Mouse (Mus musculus): ENCODE results near the gene Iqgap3. TPM values are rescaled to one million over a fixed set of nuclear protein-coding genes. Genes with fewer than 3 reads are reported as not detected.

The Iqgap3 gene
- polyA plus RNA-seq, 1 experiment = 3.3 TPM

GRCm38 (mm10) chr3:88141439-88141786, 59.6 kb downstream of the Iqgap3 start:
- Histone ChIP-seq H3K4me1 (peaks cover 74% of the 10 kb centered on the region), H3K9me3 (no peaks in the 10 kb centered on the region), H3K4me3 (replicated peaks) (peak overlapping the region; percentile 96), H3K36me3 (replicated peaks; ENCODE audit: low read length) (peaks cover 20% of the 10 kb centered on the region), H3K27me3 (replicated peaks) (no peaks in the 10 kb centered on the region)
- TF ChIP-seq GATA1 (IDR thresholded peaks at IDR 0.05; ENCODE audit: borderline replicate concordance, low read length) (no peak), FLI1 (IDR thresholded peaks at IDR 0.05; ENCODE audit: low read length) (no peak)

DNA sequence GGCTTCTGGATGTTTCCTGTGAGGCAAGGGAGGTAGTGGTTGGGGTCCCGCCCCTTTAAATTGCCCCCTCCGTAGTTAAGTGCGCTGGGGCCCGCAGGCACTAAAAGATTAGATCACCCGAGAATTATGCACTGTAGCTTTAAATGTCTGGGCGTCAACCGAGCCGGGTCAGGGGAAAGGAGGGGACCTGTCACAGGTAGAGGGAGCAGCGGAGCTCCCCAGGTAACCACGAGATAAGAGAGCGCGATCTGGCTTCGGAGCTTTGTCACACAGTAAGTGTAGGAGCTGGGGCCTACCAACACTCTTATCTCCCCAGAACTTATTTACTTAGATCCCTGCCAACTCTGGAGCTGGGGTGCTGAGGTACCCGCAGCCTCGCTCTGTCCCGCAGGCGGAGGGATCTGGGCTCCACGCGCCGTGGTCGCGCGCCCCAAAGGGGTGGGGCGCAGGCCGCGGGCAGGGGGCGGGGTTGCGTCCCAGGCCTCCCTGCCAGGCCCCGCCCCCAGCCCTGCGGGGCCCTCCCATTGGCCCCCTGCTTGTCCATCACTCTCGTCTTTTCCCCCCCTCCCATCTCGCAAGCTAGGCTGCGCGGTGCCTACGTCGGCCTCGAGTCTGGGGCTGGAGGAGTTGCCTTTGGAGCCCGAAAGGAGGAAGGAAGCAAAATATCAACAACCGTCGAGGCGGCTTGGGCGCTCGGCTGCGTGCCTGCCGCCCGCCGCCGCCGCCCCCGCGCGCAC, 60.2 kb downstream of the Iqgap3 start, which contains the start of gene Mef2d:
Gene Mef2d, plus strand, starts transcription at position 586 of the 737 bp plus-strand sequence.
- TF ChIP-seq GATA1 (IDR thresholded peaks at IDR 0.05; ENCODE audit: borderline replicate concordance, low read length) = no peak
- no peak for TF ChIP-seq FLI1 (IDR thresholded peaks at IDR 0.05; ENCODE audit: low read length)
- H3K27me3 ChIP-seq (replicated peaks) = no peaks in the 10 kb centered on the region
- no peaks in the 10 kb centered on the region for H3K9me3 ChIP-seq
- H3K36me3 ChIP-seq (replicated peaks; ENCODE audit: low read length) = peaks cover 20% of the 10 kb centered on the region
- H3K4me1 ChIP-seq = peaks cover 78% of the 10 kb centered on the region
- peak within 1 kb of the TSS; percentile 96 for H3K4me3 ChIP-seq (replicated peaks)

- no peaks in the 10 kb centered on the region for H3K27me3 ChIP-seq (replicated peaks)
- no peaks in the 10 kb centered on the region for H3K9me3 ChIP-seq
- H3K4me1 ChIP-seq = peaks cover 78% of the 10 kb centered on the region
- peaks cover 25% of the 10 kb centered on the region for H3K36me3 ChIP-seq (replicated peaks; ENCODE audit: low read length)
- H3K4me3 ChIP-seq (replicated peaks) = peak overlapping the region; percentile 96
- no peak for TF ChIP-seq FLI1 (IDR thresholded peaks at IDR 0.05; ENCODE audit: low read length)
- no peak for TF ChIP-seq GATA1 (IDR thresholded peaks at IDR 0.05; ENCODE audit: borderline replicate concordance, low read length)
Observed at GRCm38 (mm10) chr3:88142546-88142915, 60.8 kb downstream of the Iqgap3 start.

DNA sequence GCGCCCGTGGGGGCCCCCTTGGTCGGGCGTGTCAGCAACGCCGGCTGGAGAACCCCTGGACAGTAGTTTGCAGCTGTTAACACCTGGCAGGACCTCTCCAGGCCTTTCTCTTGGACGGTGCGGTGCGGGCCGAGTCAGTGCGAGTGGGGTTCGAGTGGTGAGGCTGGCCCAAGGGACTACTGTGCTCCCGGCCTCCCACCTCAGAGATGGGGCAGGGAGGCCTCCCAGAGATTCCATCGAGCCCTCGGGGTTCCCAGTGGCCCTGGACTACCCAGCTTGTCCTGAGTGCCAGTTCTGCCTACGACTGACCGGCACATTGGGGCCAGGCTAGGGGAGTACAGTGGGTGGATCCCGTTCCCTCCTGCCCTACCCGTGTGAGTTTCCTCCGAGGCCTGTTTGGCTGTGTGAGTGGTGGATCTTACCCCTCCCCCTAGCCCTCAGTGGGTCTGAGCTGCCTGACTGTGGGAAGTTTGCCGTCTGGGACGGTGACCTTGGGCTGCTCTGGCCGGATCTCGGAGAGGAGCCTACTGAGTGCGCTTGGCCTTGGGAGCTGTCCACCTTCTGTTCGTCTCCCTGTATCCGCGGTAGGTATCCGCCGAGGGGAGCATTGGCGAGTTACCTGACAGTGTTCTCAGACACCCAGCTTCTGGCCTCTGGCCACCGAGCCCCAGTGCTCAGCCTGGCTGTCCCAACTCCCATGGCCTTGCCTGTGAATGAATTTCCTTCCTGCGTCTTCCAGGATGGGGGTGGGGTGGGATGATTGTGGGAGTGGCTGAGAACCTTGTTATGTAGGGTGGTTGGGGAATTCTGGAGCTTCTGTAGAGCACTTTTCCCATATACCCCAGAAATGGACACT, 61.4 kb downstream of the Iqgap3 start:
- Histone ChIP-seq H3K36me3 (replicated peaks; ENCODE audit: low read length) (peaks cover 31% of the 10 kb centered on the region), H3K27me3 (replicated peaks) (no peaks in the 10 kb centered on the region), H3K4me3 (replicated peaks) (peak overlapping the region; percentile 96), H3K4me1 (peaks cover 82% of the 10 kb centered on the region), H3K9me3 (no peaks in the 10 kb centered on the region)
- TF ChIP-seq FLI1 (IDR thresholded peaks at IDR 0.05; ENCODE audit: low read length) (no peak), GATA1 (IDR thresholded peaks at IDR 0.05; ENCODE audit: borderline replicate concordance, low read length) (no peak)

DNA sequence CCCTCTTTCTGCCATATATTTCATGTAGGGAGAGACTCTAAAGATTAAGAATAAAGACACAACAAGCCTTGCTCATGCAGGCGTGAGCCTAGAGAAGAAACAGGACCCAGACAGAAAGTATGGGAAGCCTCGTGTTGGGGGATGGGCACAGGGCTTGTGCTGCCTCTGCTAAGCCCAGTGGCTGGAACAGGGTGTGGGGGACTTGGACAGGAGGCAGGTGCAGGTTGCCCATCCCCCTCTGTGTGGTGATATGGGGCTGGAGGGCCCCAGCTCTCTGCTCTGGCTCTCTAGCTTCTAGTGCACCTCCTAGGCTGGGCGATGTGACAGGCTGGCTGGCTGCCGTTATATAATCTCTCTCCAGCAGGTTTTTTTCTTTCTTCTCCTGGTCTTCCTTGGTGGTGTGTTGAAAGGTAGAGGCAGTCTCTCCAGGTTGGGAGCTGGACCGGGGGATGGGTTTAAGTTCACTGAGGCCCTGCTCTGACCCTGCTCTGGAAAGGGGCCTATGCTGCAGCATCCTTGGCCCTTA, 62.3 kb downstream of the Iqgap3 start:
- peaks cover 39% of the 10 kb centered on the region for H3K36me3 ChIP-seq (replicated peaks; ENCODE audit: low read length)
- TF ChIP-seq GATA1 (IDR thresholded peaks at IDR 0.05; ENCODE audit: borderline replicate concordance, low read length) (no peak), FLI1 (IDR thresholded peaks at IDR 0.05; ENCODE audit: low read length) (no peak)
- peaks cover 88% of the 10 kb centered on the region for H3K4me1 ChIP-seq
- no peaks in the 10 kb centered on the region for H3K27me3 ChIP-seq (replicated peaks)
- peak overlapping the region; percentile 96 for H3K4me3 ChIP-seq (replicated peaks)
- no peaks in the 10 kb centered on the region for H3K9me3 ChIP-seq

DNA sequence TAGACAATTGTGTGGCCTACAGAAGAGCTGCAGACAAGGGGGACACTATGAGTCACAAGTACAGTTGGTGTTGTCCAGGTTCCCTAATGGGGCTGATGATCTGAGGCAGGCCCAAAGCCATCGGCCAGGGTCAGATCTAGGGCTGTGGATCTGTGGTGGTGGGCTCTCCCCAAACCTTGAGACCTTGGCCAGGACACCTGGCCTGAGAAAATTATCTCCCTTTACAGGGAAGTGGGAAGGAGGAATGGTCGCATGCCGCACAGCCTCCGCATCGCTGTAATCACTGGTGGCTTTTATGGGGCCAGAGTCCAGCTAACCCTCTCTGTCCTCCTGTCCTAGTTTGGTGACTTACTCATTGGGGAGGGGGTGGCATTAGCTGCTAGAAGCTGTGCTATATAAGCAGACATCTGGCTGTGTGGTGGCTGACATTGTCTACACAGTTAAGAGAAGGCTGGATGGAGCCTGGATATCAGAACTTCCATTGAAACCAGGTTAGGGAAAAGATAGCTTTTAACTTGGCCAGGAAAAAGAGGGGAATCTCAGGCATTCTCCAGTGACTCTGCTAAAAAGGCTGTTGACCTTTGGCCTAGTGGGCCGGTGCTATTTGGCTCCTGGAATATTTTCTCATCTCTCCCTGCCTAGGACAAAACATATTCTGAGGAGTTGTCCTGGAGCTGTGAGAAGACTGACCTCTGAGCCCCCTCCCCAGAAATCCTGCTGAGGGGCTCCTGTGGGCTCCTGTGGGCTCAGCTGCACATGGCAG, 63.1 kb downstream of the Iqgap3 start:
- peak overlapping the region; percentile 96 for H3K4me3 ChIP-seq (replicated peaks)
- peaks cover 88% of the 10 kb centered on the region for H3K4me1 ChIP-seq
- peaks cover 41% of the 10 kb centered on the region for H3K36me3 ChIP-seq (replicated peaks; ENCODE audit: low read length)
- TF ChIP-seq FLI1 (IDR thresholded peaks at IDR 0.05; ENCODE audit: low read length) = no peak
- TF ChIP-seq GATA1 (IDR thresholded peaks at IDR 0.05; ENCODE audit: borderline replicate concordance, low read length) = no peak
- H3K27me3 ChIP-seq (replicated peaks) = no peaks in the 10 kb centered on the region
- H3K9me3 ChIP-seq = no peaks in the 10 kb centered on the region

DNA sequence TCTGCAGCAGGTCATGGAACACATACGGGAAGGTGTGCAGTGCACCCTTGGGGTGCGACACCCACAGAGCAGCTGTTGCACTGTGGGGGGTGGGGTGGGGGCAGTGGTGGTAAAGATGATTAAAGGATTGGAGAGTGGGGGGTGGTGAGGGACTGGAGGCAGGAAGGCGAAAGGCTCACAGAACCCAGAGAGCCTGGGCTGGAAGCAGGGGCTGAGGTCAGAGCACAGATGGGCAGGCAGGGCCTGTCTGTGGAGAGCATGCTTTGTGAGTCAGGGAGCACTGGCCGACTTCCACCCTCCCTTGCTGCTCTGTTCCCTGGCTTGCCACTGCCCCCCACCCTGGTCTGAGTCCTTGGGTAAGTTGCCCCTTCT, 63.6 kb downstream of the Iqgap3 start:
- H3K36me3 ChIP-seq (replicated peaks; ENCODE audit: low read length) = peaks cover 43% of the 10 kb centered on the region
- peak overlapping the region; percentile 96 for H3K4me3 ChIP-seq (replicated peaks)

GRCm38 (mm10) chr3:88145952-88146351, 64.2 kb downstream of the Iqgap3 start:
- no peak for TF ChIP-seq GATA1 (IDR thresholded peaks at IDR 0.05; ENCODE audit: borderline replicate concordance, low read length)
- Histone ChIP-seq H3K9me3 (no peaks in the 10 kb centered on the region), H3K36me3 (replicated peaks; ENCODE audit: low read length) (peaks cover 48% of the 10 kb centered on the region), H3K4me1 (peaks cover 88% of the 10 kb centered on the region), H3K27me3 (replicated peaks) (no peaks in the 10 kb centered on the region), H3K4me3 (replicated peaks) (peak overlapping the region; percentile 96)

More for the DNA sequence above, 63.6 kb downstream of the Iqgap3 start:
- no peaks in the 10 kb centered on the region for H3K9me3 ChIP-seq
- H3K27me3 ChIP-seq (replicated peaks) = no peaks in the 10 kb centered on the region
- peaks cover 88% of the 10 kb centered on the region for H3K4me1 ChIP-seq
- TF ChIP-seq FLI1 (IDR thresholded peaks at IDR 0.05; ENCODE audit: low read length) = no peak
- TF ChIP-seq GATA1 (IDR thresholded peaks at IDR 0.05; ENCODE audit: borderline replicate concordance, low read length) = no peak

- Histone ChIP-seq H3K36me3 (replicated peaks; ENCODE audit: low read length) (peaks cover 54% of the 10 kb centered on the region), H3K9me3 (no peaks in the 10 kb centered on the region), H3K4me1 (peaks cover 88% of the 10 kb centered on the region), H3K27me3 (replicated peaks) (no peaks in the 10 kb centered on the region), H3K4me3 (replicated peaks) (peak overlapping the region; percentile 81)
- TF ChIP-seq GATA1 (IDR thresholded peaks at IDR 0.05; ENCODE audit: borderline replicate concordance, low read length) = no peak
- TF ChIP-seq FLI1 (IDR thresholded peaks at IDR 0.05; ENCODE audit: low read length) = no peak
Observed at GRCm38 (mm10) chr3:88146376-88147112, 64.8 kb downstream of the Iqgap3 start.
